Mouse (Mus musculus): ENCODE results near the gene Dhx32. TPM values are rescaled to one million over a fixed set of nuclear protein-coding genes. Genes with fewer than 3 reads are reported as not detected.

Gene Dhx32
- polyA plus RNA-seq, 1 experiment = 38.6 TPM

- peak in 1 of 2 experiments; percentile 21 for DNase-seq (ENCODE audit: extremely low spot score in 1 of 2, low spot score in 1 of 2)
These were observed 6.5 kb downstream of the Dhx32 start for GRCm38 (mm10) chr7:133775796-133776625.

GRCm38 (mm10) chr7:133775179-133775578 lies 7.3 kb downstream of the Dhx32 start:
- DNase-seq (ENCODE audit: extremely low spot score in 1 of 2, low spot score in 1 of 2) = no peak

GRCm38 (mm10) chr7:133768517-133768916 lies 14.0 kb downstream of the Dhx32 start:
- DNase-seq (ENCODE audit: extremely low spot score in 1 of 2, low spot score in 1 of 2) = peak in 1 of 2 experiments; percentile 58

- DNase-seq (ENCODE audit: extremely low spot score in 1 of 2, low spot score in 1 of 2) = no peak
These were observed 14.5 kb downstream of the Dhx32 start for GRCm38 (mm10) chr7:133768027-133768426.

GRCm38 (mm10) chr7:133765849-133766243 lies 16.7 kb downstream of the Dhx32 start:
- peak in 1 of 2 experiments; percentile 75 for DNase-seq (ENCODE audit: extremely low spot score in 1 of 2, low spot score in 1 of 2)

GRCm38 (mm10) chr7:133765240-133765848 lies 17.2 kb downstream of the Dhx32 start:
- no peak for DNase-seq (ENCODE audit: extremely low spot score in 1 of 2, low spot score in 1 of 2)

- no peak for DNase-seq (ENCODE audit: extremely low spot score in 1 of 2, low spot score in 1 of 2)
These were observed 18.1 kb downstream of the Dhx32 start for GRCm38 (mm10) chr7:133764425-133764824.

- DNase-seq (ENCODE audit: extremely low spot score in 1 of 2, low spot score in 1 of 2) = no peak
These were observed 19.8 kb downstream of the Dhx32 start for GRCm38 (mm10) chr7:133762696-133763095.

- DNase-seq (ENCODE audit: extremely low spot score in 1 of 2, low spot score in 1 of 2) = no peak
These were observed 22.7 kb downstream of the Dhx32 start for GRCm38 (mm10) chr7:133759611-133760353.

- DNase-seq (ENCODE audit: extremely low spot score in 1 of 2, low spot score in 1 of 2) = no peak
These were observed 23.8 kb downstream of the Dhx32 start for GRCm38 (mm10) chr7:133758716-133759115.

GRCm38 (mm10) chr7:133757961-133758455 lies 24.5 kb downstream of the Dhx32 start:
- no peak for DNase-seq (ENCODE audit: extremely low spot score in 1 of 2, low spot score in 1 of 2)

GRCm38 (mm10) chr7:133751163-133751562 lies 31.4 kb downstream of the Dhx32 start:
- DNase-seq (ENCODE audit: extremely low spot score in 1 of 2, low spot score in 1 of 2) = no peak

- no peak for DNase-seq (ENCODE audit: extremely low spot score in 1 of 2, low spot score in 1 of 2)
These were observed 31.9 kb downstream of the Dhx32 start for GRCm38 (mm10) chr7:133750666-133751065.

- DNase-seq (ENCODE audit: extremely low spot score in 1 of 2, low spot score in 1 of 2) = peak in 1 of 2 experiments; percentile 34
These were observed 33.8 kb downstream of the Dhx32 start for GRCm38 (mm10) chr7:133748753-133749152.

- no peak for DNase-seq (ENCODE audit: extremely low spot score in 1 of 2, low spot score in 1 of 2)
These were observed 35.2 kb downstream of the Dhx32 start for GRCm38 (mm10) chr7:133747372-133747771.

- no peak for DNase-seq (ENCODE audit: extremely low spot score in 1 of 2, low spot score in 1 of 2)
These were observed 37.8 kb downstream of the Dhx32 start for GRCm38 (mm10) chr7:133744701-133745100.

GRCm38 (mm10) chr7:133744209-133744608 lies 38.3 kb downstream of the Dhx32 start:
- DNase-seq (ENCODE audit: extremely low spot score in 1 of 2, low spot score in 1 of 2) = no peak

- no peak for DNase-seq (ENCODE audit: extremely low spot score in 1 of 2, low spot score in 1 of 2)
These were observed 38.9 kb downstream of the Dhx32 start for GRCm38 (mm10) chr7:133743611-133744010.

GRCm38 (mm10) chr7:133742530-133743325 lies 39.8 kb downstream of the Dhx32 start:
- DNase-seq (ENCODE audit: extremely low spot score in 1 of 2, low spot score in 1 of 2) = no peak

GRCm38 (mm10) chr7:133740558-133740957 lies 42.0 kb downstream of the Dhx32 start:
- no peak for DNase-seq (ENCODE audit: extremely low spot score in 1 of 2, low spot score in 1 of 2)

Data from frontal cortex, adult 2 months (tissue).